Mouse (Mus musculus) heart, adult 9 months (tissue): Measurements from ENCODE around the gene Zfp184.

Experiments used
- DNase-seq, 2 experiments: peaks; one replicate each; pipeline ENCODE4 v3.0.0; 2022; ENCODE audit warnings: low spot score in 2 of 2

The Zfp184 gene

DNA sequence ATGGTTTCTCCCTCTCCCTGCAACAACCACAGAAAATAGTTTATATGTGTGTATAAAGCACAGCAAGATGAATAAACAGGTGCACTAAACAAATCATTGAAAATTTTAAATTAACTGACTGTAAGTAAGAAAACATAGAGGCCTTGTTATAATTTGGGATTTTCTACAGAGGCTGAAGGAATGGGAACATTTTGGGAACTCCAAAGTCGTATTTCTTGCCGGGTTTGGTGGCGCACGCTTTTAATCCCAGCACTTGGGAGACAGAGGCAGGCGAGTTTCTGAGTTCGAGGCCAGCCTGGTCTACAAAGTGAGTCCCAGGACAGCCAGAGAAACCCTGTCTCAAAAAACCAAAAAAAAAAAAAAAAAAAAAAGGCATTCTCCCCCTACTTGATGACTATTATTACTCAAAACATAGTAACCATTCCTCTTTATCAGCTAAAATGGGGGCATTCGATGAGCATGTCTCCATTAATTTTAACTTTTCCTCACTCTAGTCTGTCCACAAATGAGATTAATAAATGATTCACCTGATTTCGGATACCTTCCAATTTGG lies 24.1 kb upstream of the Zfp184 start:
- no peak for DNase-seq

DNA sequence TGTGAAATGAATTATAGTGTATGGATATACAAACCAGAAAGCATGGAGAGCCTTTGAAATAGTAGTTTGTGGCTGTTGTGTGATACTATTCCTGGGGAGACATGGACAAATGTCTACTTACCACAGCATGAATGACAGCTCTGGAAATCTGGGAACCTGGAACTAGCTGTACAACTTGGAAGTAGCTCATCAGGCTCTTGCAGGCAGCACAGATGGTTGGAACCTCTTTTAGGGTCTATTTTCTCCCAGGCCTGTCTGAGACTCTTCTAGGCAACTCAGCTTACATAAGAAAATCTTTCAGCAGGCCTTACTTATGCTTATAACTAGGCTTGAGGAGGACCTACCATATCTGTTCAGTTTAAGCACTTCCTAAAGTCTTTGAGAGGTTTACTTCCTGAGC lies 21.5 kb upstream of the Zfp184 start:
- DNase-seq, result no peak

DNA sequence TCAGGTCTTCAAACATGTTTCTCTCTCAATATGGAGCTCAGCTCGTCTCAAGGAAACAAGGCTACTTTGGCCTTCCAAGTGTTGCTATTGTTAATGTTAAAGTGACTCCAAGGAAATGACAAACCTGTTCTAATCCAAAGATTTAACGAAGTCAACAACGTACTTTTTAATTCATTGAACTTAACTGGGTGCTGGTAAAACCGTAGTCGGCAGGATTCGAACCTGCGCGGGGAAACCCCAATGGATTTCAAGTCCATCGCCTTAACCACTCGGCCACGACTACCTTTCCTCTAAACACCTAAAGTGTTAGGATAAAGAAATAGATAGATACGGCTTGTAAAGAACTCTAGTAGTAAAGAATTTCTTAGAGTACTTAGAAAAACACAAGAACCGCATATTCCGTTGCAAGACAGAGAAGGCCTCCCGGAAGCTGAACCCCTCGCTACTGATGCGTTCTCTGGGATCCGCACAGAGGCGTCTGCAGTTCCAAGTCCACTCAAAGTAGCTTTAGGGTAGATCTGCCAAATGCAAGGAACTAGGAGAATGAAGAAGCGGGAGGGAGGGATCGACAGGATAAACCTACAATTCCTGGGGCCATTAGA lies 20.1 kb upstream of the Zfp184 start:
- no peak for DNase-seq

DNA sequence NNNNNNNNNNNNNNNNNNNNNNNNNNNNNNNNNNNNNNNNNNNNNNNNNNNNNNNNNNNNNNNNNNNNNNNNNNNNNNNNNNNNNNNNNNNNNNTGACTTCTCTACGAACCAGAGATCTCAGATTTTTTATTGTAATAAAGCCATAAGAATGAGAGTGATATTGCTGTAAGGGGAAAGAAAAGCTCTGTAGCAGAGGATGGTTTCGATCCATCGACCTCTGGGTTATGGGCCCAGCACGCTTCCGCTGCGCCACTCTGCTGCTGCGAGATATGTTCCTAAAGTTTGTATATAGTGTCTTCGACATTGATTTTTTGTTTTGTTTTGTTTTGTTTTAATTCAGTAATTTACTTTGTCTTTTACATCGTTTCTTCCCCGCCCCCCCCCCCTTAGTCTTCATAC lies 13.9 kb upstream of the Zfp184 start:
- DNase-seq, result no peak

DNA sequence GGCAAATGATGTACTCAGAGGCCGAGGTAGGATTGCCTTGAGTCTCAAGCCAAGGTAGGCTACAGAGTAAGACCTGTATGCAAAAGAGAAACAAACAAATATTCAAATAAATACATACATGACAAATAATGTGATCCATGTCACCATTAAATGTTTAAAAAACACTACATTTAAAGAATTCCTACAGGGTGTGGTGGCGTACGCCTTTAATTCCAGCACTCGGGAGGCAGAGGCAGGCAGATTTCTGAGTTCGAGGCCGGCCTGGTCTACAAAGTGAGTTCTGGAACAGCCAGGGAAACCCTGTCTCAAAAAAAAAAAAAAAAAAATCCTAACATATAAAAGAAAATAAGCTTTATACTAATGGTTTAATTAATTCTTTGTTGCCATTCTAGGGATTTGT lies 13.2 kb upstream of the Zfp184 start:
- no peak for DNase-seq

DNA sequence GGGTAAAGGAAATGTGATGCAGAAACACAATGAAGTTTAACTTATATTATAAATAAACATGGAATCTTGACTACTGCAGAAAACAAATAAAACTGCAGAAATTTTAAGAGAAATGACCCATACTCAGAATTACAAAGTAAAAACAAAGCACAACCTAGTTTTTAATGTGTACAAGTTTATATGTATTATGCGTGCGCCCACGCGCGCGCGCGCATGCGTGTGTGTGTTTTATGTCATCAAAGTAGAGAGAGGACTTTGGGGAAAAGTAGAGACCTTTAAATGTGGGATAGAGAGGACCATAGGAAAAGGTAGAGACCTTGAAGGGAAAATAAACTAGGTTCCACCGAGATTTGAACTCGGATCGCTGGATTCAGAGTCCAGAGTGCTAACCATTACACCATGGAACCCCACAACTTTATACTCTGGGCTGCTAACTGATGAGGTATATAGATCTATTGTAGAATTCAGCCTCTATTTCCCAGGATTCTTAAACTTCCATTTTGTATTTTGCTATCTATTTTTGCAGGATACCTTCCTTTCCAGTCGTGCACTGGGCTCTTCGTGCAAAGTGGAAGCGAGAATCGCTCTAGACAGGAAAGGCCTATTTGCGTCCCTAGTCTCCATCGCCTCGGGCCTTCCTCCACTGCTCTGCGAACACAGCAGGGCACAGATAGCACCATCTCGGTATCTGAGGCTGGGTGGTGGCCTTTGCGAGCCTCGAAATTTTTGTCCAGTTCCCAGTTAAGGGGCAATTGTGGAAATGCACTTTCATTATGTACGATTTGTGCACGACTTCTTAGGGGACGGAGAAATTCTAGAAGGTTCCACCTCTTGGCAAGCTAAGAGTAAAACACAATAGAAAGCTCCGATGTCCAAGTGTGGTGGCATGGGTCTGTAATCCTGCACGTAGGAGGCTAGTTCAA lies 11.0 kb upstream of the Zfp184 start:
- peak in 1 of 2 experiments; percentile 23 for DNase-seq

DNA sequence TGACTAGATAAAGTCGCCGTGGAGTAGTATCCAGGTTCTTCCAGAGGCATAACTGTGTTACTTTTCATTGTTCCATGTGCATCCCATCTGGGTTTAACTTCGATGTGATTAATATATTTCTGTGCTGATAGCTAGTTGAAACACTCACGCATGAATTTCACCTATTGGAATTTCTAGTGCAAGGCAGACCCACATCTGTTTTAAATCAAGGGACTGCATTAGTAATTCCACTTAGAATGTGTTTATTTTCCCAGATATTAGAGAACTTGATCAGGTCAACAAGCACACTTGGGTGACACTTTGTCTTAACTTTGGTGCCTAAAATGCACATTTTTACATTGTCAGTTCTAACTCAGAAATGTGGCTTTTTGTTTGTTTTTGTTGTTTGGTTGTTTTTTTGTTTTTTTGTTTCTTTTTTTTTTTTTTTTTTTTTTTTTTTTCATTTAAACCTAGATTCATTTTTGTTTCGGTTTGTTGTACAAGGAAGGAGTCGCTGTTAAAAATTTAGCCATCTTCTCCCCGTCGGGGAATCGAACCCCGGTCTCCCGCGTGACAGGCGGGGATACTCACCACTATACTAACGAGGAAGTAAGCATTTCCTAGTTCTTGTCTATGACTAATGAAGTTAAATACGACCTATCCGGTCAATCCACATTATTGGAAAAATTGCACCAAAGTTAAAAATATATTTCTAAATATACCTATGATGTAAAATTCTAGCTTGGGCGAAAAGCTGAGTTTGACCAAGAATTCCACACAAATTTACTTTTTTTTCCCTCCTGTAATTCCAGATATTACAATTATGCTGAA lies 9.7 kb upstream of the Zfp184 start:
- peak in 1 of 2 experiments; percentile 64 for DNase-seq

DNA sequence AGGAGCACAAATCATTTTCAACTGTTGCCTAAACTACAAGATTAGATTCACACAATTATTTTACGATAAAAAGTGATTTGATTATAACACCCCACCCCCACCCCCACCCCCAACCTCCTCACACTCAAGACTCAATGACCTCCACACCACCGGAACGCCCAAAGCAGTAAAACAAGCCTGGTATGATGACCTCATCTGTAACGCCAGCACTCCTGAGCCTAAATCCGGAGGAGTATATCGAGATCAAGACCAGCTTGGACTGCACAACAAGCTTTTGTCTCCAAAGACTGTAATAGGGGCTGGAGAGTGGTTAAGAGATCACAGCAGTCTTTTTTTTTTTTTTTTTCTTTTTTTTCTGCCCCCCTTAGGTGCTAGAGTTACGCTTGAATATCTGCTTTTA lies 9.1 kb upstream of the Zfp184 start:
- no peak for DNase-seq

DNA sequence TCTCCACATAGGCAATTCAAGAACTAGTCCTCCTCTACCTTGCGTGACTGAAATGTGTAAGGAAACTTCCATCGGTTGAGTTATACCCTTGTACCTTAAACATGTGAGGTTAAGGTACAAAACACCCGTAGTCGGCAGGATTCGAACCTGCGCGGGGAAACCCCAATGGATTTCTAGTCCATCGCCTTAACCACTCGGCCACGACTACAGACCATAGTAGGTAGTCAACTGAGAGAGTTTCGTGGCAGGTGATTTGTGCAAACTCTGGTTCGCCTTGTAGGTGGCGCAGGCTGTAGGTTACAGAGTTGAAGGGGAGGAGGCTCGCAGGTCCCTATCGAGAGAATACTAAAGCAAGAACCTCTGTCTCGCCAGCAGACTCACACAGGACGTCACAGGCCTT lies 7.9 kb upstream of the Zfp184 start:
- DNase-seq, result peak in 1 of 2 experiments; percentile 46

DNA sequence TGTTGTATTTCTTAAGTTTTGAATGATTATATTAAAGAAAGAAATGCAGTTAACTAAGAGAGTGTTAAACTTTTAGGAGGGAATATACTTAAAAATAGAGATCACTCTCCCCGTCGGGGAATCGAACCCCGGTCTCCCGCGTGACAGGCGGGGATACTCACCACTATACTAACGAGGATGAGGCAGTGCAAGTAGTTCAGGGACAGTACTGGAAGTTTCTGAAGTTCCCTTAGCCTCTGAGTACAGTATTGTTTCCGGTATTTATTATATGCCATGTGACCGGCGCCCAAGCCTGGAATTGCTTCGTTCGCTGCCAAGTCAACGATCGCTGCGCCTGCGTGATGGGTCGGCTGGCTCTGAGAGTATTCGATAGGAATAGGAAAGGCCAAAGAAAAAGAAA lies 4.7 kb upstream of the Zfp184 start:
- peak; percentile 89 to 95 for DNase-seq

DNA sequence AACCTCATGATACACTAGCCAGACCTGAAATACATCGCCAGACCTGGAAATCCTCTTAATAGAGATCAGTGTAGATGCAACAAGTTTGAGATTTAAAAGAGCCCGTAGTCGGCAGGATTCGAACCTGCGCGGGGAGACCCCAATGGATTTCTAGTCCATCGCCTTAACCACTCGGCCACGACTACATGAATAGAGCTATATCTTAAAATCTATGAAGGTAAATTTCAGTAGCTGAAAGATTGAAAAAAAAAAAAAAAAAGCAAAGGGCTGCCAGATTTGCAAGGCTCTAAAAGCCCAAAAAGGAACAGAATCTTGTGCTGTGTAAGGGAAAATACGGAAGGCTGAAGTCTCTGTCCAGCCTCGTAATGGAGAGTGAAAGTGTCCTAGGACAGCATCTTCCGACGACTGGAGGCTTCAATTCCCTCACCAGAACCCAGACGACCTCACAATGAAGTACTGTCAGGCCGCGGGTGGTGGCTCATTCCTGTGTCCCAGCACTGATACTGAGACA lies 4.0 kb upstream of the Zfp184 start:
- DNase-seq, result peak; percentile 66 to 87

DNA sequence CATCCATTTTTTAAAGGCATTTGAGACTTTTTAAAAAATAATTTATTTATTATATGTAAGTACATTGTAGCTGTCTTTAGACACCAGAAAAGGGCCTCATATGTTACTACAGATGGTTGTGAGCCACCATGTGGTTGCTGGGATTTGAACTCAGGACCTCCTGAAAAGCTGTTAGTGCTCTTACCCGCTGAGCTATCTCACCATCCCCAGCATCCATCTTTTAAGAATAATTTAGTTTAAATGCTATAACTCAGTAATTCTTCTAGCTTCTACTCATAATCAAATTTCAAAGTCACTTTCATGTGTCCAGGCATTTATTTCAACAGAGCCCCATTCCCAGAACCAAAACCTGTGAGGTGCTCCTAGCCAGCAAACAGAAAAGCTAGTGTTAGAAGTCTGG lies 1.2 kb upstream of the Zfp184 start:
- DNase-seq, result no peak

DNA sequence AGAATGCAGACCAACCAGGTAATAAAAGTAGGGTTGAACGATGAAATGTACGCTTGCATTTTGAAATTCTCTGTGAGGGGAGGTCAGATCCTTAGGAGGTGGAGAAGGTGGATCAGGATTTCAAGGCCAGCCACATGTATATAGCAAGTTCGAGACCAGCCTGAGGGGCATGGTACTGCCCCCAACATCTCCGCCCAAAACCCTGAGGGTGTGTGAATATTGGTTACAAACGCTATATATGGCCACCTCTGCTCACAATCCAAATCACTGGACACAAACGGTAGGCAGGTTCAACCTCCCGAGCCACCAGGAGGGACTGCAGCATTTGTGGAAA lies 335 bp upstream of the Zfp184 start:
- no peak for DNase-seq

DNA sequence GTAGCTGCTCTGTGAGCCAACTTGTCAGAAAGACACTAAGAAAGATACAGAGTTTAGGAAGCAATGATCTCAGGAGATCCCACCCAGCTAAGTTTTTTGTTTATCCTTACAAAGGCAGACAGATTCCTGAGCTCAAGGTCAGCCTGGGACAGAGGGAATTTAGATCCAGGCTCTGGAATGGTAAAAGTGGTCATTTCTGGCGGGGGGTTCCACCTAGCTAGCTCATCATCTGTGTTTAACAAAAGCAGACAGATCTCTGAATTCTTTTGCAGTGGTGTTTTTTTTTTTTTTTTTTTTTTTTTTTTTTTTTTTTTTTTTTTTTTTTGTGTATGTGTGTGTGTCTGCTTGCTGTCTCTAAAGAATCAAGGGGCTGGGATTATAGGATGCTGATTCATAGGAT lies 24.4 kb downstream of the Zfp184 start:
- no peak for DNase-seq

DNA sequence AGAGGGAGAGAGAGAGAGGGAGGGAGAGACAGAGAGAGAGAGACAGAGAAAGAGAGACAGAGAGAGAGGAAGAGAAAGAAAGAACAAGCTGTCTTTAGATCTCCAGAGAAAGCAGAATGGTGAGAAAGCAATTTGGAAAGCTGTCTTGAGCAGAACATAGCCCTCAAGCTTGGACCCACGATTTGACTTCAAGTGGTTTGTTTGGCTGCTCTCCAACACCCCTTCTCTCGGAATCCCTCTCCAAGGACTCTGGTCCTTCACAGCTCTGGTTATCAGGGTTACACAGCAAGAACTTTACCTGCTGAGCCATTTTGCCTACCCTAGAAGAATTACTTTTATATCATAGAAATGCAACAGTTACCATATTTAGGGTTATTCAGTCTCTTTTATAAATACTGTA lies 24.9 kb downstream of the Zfp184 start:
- DNase-seq, result no peak

DNA sequence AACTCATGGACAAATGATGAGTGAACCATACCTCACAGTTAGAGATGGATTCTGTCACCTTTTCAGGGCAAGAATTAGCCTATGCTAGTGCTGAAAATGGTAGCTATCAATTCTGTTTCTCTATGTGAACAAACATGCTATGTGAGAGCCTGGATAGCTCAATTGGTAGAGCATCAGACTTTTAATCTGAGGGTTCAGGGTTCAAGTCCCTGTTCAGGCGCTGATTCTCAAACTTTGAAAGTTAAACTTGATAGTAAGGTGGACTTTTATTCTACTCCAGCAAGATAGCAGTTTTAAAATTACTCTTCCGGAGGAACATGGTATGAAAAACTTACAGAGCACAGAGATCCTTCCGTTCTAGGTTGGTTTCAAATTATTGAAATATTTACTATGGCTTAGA lies 26.7 kb downstream of the Zfp184 start:
- DNase-seq, result no peak

DNA sequence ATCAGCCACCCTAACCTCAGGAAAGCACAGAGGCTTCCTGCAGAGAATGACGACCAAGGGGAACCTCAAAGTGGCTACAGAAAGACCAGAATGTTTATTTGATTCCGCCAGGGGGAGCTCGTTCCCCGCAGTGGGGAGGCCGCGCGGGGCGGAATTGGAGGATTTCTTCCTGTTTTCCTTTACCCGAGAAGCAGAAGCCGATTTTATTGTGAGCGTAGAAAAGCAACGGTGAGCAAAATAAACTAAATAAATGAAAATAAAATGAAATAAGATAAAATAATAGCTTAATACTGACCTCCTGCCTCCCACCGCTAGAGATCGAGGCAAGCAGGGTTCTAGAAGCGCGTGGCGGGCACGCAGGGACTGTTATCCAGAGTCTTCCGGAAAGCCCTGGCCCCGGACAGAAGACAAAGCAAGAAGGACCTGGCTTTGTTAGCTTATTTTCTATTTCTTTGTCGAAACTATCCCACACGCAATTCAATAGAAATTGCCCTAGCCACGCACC lies 29.4 kb downstream of the Zfp184 start:
- peak; percentile 76 to 92 for DNase-seq

DNA sequence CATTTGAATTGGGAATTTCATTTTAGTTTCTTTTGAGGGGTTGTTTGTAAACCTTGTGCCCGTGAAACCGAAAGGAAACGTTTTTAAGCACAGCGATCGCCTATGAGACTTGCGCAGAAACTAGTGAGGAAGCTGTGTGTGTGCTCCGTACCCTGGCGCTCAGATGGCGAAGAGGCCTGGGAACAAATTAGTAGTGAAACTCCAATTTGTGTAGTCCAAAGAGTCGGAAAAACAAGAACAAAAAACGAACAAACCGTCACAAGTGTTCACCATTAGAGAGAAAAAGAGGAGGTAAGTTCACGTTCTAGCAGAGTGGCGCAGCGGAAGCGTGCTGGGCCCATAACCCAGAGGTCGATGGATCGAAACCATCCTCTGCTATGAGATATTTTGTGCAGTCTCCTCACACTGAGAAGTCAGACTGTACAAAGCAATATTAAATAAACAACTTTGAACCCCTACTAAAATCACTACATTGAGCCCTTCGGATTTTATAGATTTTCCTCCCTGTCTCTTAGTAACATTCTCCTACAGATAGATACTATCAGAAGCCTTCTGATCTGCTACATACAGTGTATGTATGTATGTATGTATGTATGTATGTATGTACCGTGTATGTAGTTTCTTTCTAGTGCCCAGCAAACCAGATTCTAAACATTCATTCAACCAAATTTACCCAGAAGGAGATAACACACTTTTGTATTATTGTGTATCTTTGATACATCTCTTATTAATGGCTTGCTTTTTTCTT lies 30.0 kb downstream of the Zfp184 start:
- DNase-seq, result peak; percentile 49 to 79

DNA sequence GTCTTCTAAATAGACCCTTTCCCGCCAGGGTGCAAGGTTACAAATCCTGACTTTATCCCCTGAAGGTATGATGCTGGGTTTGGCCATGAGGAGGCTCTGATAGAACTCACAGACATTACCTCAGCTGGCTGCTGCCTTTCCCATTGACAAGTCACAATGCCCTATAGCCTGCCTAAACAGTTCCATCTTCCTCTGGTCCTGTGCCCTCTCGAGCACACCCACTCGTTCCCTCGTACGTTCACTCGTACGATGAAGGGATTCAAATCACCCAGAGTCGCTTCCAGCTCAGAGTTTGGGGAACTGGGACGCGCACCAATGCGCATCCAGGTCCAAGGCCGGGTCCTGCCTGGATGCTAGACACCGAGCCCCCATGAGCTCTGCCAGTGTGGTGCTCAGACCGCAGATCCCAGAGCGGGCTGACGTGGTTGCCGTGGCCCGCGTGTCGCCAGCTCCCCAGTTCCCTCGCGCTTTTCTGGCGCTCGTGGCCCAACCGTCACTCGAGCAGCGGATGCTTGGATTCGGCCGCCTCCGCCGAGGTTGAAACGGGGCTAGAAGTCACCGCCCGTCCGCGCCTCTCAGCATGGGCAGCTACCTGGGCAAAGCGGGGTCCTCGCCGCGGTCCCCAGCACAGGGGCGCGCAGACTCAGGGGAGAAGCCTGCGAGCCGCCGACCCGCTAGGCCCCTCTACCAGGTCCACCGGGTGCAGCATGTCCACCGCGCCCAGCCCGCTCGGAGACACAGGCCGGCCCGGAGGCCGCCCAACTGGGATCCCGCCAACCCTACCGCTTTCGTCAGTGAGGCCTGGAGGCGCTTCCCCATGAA lies 36.3 kb downstream of the Zfp184 start, which contains the start of gene Pom121l2:
Gene Pom121l2, plus strand, starts transcription at position 214 of the 822 bp plus-strand sequence.
- DNase-seq, result peak; percentile 46 to 70

DNA sequence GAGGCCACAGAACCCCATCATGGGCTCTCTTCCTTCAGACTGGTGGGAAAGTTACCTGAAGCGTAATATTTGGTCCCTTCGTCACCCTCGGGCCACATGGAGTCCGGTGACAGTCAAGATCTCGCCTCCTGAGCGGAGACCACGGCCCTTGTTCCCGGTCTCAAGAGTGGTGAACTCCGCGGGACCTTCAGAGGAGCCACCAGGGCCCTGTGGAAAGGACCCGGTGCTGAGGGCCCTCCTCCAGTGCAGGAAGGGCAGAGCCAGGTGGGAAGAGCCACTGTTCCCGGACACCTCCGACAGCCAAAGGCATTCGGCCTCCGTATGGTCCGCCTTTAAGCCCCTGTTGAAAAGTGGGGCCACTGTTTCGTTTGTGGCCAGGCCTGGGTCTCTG lies 36.9 kb downstream of the Zfp184 start:
- DNase-seq, result no peak
